Mouse (Mus musculus) central nervous system, embryonic 14 days (tissue): Measurements from ENCODE around the gene Zcchc12. TPM values are rescaled to one million over a fixed set of nuclear protein-coding genes. Genes with fewer than 3 reads are reported as not detected.

ENCODE experiments used
- polyA plus RNA-seq: library from polyadenylated mRNA; depleted of rRNA; stranded (reverse); fragments of >200 nt; gene quantifications from 2 replicates; pipeline ENCODE4 v1.2.3, GENCODE M21; 2012; rRNA removed

Gene Zcchc12
- polyA plus RNA-seq = 137 and 138 TPM in 2 replicates

DNA sequence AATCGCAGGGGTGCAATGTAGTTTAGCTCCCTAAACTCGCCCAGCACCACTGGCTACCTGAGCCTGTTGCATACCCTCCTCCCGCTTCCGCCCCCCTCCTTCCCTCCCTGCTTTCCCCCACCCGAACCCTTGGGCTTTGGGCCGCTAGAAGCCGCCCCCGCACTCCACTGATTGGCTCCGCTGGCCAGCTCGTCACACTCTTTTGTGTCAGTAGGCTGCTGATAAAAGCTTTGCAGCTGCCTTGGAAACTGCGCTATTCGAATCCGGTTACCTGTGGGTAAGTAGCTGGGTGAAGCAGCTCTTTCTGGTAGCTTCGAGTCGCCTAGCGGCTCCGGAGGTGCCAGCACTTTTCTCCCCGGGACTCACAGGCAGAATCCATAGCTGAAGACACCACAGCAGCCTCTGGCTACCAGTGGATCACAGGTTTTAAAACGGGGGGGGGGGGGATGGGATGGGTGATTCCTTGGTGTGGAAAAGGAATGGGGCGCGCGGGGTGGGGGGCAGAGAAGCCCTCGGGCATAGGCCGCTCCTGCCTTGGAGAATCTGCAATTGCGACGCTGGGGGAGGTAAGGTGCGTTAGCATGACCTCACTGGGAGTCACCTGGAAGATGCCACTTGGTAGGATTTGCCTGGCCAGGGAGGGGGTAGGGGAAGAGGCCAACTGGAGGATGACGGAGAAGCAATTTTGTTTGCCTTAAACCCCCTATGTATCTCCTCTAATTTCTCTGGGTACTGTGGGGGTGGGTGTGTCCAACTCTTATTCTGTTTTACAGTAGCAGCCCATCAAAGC is at the start of gene Zcchc12:
Gene Zcchc12, plus strand, starts transcription at position 169 of the 790 bp plus-strand sequence.

Other genes with a start within 250 kb of the Zcchc12 start
- 2.5 and 3.8 TPM in 2 replicates for gene Il13ra1, start 83.8 kb upstream of the Zcchc12 start, polyA plus RNA-seq
- gene Lonrf3, start 132.4 kb downstream of the Zcchc12 start, polyA plus RNA-seq = 0.94 and 1.8 TPM in 2 replicates
- gene Gm6268, start 205.4 kb downstream of the Zcchc12 start, polyA plus RNA-seq = not detected in 2 replicates